Mouse (Mus musculus): ENCODE data around the gene Plcb2. TPM values are rescaled to one million over a fixed set of nuclear protein-coding genes. Genes with fewer than 3 reads are reported as not detected.

Plcb2 gene
- polyA plus RNA-seq, 1 experiment from 2014 or later = 0.36 TPM

DNA sequence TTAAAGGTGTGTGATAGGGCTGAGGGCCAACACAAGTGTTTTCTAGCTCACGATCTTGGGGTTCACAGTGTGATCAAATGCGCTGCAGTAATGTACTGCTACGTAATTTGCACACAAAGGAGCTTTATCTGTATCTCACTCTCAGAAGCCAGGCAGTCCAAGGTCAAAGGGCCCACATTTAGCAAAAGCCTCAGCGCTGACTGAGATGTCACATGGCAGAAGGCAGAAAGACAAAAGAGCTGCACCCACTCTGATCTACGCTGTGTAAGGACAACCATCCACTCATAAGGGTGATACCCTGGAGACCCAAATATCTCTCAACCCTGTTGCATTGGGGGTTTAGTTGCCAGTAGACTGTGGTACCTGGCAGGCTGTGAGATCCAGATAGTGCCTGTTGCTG lies 61.1 kb downstream of the Plcb2 start:
- Histone ChIP-seq H3K27ac (no peak overlapping the region), H3K4me3 (no peak overlapping the region), H3K27me3 (ENCODE audit: low read depth, poor library complexity, severe bottlenecking) (peaks cover 77% of the 10 kb centered on the region), H3K4me1 (peaks cover 33% of the 10 kb centered on the region), H3K9me3 (replicated peaks) (no peaks in the 10 kb centered on the region), H3K36me3 (no peaks in the 10 kb centered on the region)
- 83% methylated on average over 5 of the region's 5 CpGs for WGBS
- DNase-seq (ENCODE audit: low spot score) = no peak

DNA sequence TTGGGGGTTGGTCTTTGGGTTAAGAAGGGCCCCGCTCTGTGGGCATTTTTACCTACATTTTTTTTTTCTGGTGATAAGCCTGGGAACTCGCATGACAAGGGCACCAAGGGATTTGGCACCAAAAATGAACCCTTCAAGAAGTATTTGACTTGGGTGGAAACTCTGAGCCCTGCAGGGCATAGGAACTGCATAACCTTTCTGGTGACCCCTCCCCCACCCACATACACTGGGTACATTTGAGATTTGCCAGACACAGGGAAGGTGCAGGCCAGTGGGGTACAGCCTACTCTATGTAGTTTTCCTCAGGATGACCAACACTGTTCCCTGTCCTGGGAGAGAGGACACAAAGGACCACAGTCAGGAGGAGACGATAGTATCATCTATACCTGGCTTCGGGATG lies 62.6 kb downstream of the Plcb2 start:
- Histone ChIP-seq H3K4me3 (no peak overlapping the region), H3K27me3 (ENCODE audit: low read depth, poor library complexity, severe bottlenecking) (peaks cover 73% of the 10 kb centered on the region), H3K4me1 (peaks cover 33% of the 10 kb centered on the region), H3K27ac (no peak overlapping the region), H3K9me3 (replicated peaks) (no peaks in the 10 kb centered on the region), H3K36me3 (no peaks in the 10 kb centered on the region)
- 85% methylated on average over 4 of the region's 4 CpGs for WGBS
- DNase-seq (ENCODE audit: low spot score) = no peak

DNA sequence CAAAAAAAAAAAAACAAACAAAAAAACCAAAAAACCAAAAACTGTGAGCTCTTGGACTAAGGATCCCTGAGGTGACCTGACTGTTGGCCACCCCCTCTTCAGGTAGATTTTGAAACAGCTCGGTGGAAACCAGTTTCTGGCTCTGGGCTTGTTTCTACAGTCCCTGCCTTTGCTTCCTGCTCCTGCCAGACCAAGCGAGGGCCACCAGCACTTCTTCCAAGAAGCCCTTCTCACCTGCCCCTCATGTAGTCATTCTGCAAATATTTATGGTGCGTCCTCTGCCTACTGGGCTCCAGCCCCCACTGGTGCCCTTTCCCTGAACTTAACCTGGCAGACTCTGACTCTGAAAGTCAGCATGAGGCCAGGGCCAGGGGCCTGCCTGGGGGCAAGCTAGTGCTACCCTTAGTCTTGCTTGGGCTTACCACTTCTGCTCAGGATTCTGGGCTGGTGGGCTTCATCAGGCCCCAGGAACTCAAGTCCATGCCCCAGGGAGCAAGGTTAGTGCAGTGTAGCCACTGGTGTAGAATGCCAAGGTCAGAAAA lies 63.2 kb downstream of the Plcb2 start:
- DNase-seq (ENCODE audit: low spot score) = no peak
- WGBS = 58% methylated on average over 3 of the region's 3 CpGs
- no peak overlapping the region for H3K4me3 ChIP-seq
- no peaks in the 10 kb centered on the region for H3K9me3 ChIP-seq (replicated peaks)
- H3K27ac ChIP-seq = no peak overlapping the region
- H3K27me3 ChIP-seq (ENCODE audit: low read depth, poor library complexity, severe bottlenecking) = peaks cover 68% of the 10 kb centered on the region
- H3K4me1 ChIP-seq = peaks cover 36% of the 10 kb centered on the region
- no peaks in the 10 kb centered on the region for H3K36me3 ChIP-seq

DNA sequence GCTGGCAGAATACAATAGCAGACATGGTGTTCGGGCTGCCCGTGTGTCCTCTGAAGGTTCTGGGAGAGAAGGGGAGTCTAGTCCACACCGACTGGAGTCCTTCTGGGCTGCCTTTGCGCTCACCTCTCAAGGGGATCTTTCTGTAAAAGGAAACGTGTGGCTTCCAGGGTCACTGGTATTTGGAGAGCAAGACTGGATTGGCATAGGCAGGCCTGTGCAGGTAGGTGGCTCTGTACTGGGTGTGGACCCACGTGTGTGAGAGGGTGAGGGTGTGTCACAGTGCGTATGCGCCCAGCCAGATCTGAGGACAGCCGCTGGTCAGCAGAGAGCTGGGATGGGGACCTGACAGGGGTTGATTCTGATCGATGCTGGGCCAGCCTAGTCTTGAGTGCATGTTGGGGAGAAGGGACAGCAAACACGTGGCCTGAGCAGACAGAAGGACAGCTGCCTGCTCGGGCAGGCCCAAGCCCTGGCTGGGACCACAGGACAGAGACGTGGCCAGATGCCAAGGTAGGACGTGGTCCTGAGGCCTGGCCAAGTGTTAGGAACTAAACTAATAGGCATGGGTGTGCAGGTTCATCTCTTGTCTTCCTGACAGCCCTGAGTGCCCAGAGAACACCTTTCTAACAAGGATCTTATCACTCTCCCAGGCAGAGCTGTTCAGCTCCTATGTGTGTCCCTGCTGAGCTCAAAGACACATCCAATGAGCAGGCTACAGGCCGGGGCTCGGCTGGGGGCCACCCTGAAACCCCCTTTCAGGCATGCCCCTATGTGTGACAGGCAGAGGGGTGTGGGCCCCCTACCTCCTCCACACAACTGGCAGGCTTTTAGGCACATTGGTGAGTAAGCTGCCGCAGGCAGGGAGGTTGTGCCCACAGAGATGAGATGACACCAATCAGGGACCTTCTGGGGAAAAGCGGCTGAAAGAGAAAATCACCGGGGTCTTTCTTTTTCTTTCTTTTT lies 64.2 kb downstream of the Plcb2 start:
- Histone ChIP-seq H3K27me3 (ENCODE audit: low read depth, poor library complexity, severe bottlenecking) (peaks cover 58% of the 10 kb centered on the region), H3K36me3 (no peaks in the 10 kb centered on the region), H3K27ac (0 out of 2 replicates have a peak overlapping the region, but pooled peaks have one; percentile 26), H3K4me1 (peaks cover 42% of the 10 kb centered on the region), H3K9me3 (replicated peaks) (no peaks in the 10 kb centered on the region), H3K4me3 (peak overlapping the region; percentile 53)
- DNase-seq (ENCODE audit: low spot score) = no peak
- WGBS = 45% methylated on average over 19 of the region's 19 CpGs

DNA sequence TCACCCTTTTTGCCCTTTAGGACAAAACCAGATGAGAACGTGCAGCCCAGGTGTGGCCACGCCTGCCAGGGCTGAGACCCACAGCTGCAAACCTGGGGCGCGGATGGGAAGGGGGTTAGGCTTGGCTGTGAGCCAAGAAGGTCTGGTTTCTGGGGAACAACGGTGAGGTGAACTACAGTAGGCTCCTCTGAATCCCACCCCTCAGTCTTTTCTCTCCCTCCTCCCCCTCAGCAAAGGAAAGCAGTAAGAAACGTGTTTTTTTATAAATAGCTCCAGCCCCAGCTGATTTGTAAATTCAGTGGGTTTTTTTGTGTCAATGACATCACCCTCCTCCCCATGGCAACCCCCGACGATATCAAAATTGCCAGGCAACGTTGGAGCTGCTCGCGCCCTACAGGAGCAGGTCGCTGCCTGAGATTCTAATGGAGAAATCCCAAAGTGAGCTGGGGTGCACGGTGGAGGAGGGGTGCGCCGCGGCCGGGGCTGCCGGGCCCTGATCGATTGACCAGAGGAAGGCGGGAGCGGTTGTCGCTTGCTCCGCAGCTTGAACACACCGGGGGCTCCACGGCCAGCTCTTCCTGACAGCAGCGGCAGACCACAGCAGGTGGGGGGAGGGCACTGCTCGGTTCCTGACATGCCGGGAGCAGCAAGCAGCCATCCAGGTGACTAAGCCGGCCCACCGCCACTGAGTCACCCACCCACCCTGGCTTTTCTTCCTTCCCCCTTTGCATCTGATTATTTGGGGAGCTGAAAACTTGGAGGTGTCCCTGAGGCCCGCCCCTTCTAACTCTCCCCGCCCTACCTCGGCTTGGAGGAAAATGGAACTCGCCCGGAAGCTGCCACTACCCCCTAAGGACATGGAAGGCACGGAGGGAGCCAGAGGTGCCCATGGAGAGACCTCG lies 65.1 kb downstream of the Plcb2 start, which contains the start of gene Pak6:
Gene Pak6, plus strand, starts transcription at position 402 of the 902 bp plus-strand sequence.
- peak within 1 kb of the TSS; percentile 26; the same call in 1 of the 2 replicates for H3K27ac ChIP-seq
- H3K27me3 ChIP-seq (ENCODE audit: low read depth, poor library complexity, severe bottlenecking) = peaks cover 55% of the 10 kb centered on the region
- H3K36me3 ChIP-seq = no peaks in the 10 kb centered on the region
- H3K4me1 ChIP-seq = peaks cover 50% of the 10 kb centered on the region
- H3K9me3 ChIP-seq (replicated peaks) = no peaks in the 10 kb centered on the region
- peak; percentile 51 for DNase-seq (ENCODE audit: low spot score)
- peak within 1 kb of the TSS; percentile 53 for H3K4me3 ChIP-seq
- 2% methylated on average over 37 of the region's 37 CpGs for WGBS

DNA sequence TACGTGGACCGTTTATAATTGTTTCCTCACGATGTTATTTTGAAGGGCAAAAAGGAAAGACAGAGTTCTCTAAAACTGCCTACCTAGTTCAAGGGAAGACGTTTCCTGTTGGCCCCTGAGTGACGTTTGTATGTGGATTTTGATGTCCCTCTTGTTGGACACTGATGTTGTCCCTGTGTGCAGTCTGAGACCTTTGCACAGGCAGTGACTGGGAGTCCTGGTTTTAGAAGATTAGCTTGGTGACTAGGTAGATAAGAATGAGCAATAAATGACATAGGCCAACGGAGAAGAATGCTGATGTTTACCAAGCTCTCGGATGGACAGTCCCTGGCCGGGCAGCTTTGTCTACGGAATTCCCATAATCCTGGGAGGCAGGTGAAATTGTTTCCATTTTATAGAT lies 66.3 kb downstream of the Plcb2 start:
- Histone ChIP-seq H3K4me3 (no peak overlapping the region), H3K27ac (no peak overlapping the region), H3K4me1 (peaks cover 58% of the 10 kb centered on the region), H3K36me3 (no peaks in the 10 kb centered on the region), H3K9me3 (replicated peaks) (no peaks in the 10 kb centered on the region), H3K27me3 (ENCODE audit: low read depth, poor library complexity, severe bottlenecking) (peaks cover 55% of the 10 kb centered on the region)
- DNase-seq (ENCODE audit: low spot score) = no peak
- WGBS = 84% methylated on average over 9 of the region's 9 CpGs

DNA sequence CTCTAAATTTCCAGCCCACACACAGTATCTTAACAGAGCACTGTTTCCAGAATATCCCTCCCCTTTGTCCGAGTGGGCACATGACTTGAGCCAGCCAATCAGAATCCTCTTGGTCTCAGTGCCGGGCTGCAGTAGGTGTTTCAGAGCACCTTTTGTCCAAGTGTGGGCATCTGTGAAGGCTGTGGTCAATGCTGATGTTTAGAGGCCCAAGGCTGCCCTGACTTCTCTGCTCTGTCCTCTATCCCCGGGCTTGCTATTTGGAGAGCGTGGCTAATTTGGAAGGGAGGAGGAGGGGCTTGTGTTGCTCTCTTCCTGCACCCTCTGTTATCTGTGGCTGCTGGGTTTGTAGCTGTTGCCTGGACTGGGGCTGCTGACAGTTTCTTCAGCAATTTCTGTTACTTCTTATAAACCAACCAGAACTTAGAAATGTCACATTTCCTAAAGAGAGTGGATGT lies 68.2 kb downstream of the Plcb2 start:
- peak overlapping the region; percentile 44 for H3K4me3 ChIP-seq
- peaks cover 57% of the 10 kb centered on the region for H3K4me1 ChIP-seq
- 7% methylated on average over 4 of the region's 4 CpGs for WGBS
- H3K9me3 ChIP-seq (replicated peaks) = no peaks in the 10 kb centered on the region
- H3K27me3 ChIP-seq (ENCODE audit: low read depth, poor library complexity, severe bottlenecking) = peaks cover 40% of the 10 kb centered on the region
- H3K27ac ChIP-seq = peak overlapping the region; percentile 86
- no peaks in the 10 kb centered on the region for H3K36me3 ChIP-seq
- peak; percentile 72 for DNase-seq (ENCODE audit: low spot score)

DNA sequence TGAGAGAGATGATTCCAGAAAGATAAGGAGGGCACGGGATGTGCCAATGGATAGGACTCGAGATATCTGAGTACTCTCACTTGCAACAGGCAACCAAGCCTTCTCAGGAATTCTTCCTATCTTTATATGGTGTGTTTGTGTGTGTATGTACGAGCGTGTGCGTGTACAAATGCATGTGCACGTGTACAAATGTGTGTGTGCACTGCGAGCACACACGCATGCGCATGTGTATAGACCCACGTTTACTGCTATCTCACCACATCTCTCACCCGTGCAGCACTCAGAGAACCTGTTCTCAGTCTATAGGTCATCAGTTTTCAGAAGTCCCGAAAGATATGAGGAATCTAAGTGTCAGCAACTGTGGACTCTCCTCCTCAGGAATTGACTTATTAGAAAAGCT lies 68.7 kb downstream of the Plcb2 start:
- H3K27ac ChIP-seq = peak overlapping the region; percentile 86; the same call in 1 of the 2 replicates
- peaks cover 34% of the 10 kb centered on the region for H3K27me3 ChIP-seq (ENCODE audit: low read depth, poor library complexity, severe bottlenecking)
- H3K4me3 ChIP-seq = 0 out of 2 replicates have a peak overlapping the region, but pooled peaks have one; percentile 44
- H3K4me1 ChIP-seq = peaks cover 56% of the 10 kb centered on the region
- no peaks in the 10 kb centered on the region for H3K9me3 ChIP-seq (replicated peaks)
- 89% methylated on average over 12 of the region's 12 CpGs for WGBS
- no peaks in the 10 kb centered on the region for H3K36me3 ChIP-seq
- DNase-seq (ENCODE audit: low spot score) = no peak

DNA sequence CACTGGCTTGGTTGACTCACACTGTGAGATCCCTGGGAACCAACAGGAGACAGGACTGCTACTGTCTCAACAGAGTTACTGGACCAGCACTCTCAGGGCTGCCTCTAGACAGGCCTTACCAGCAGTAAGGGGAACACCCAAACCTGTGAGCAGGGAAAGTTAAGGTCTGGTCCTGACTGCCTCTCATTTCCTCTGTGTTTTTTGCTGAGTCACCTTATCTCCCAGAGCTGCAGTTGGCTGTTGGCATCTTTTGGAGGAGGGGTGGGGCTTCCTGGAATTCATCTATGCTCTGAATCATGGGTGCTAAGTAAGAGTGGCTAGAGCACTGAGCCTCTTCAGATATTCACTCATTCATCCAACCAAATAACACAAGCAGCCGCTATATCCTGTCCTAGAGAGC lies 69.2 kb downstream of the Plcb2 start:
- Histone ChIP-seq H3K36me3 (no peaks in the 10 kb centered on the region), H3K4me3 (no peak overlapping the region), H3K27ac (no peak overlapping the region), H3K4me1 (peaks cover 59% of the 10 kb centered on the region), H3K27me3 (ENCODE audit: low read depth, poor library complexity, severe bottlenecking) (peaks cover 30% of the 10 kb centered on the region), H3K9me3 (replicated peaks) (no peaks in the 10 kb centered on the region)
- no peak for DNase-seq (ENCODE audit: low spot score)
- WGBS = 70% methylated on average over 1 of the region's 1 CpGs

DNA sequence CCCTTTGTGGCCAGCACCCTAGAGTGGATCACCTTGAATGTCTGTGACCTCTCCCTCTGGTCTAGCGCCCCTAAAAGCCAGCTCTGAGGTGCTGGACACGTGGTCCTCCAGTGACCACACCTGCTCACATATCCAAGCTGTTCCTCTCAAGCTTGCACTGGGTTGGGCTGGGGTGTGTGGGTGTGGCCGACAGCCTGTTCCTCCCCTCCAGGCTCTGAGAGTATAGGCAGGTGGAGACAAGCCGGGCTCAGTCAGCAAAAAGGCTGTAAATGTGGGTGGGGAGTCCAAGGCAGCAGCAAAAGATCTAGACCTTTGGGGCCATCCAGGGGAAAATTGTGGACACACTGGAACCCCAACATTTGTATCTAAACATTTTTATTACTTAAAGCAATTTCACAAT lies 69.8 kb downstream of the Plcb2 start:
- no peak overlapping the region for H3K4me3 ChIP-seq
- no peaks in the 10 kb centered on the region for H3K36me3 ChIP-seq
- no peak for DNase-seq (ENCODE audit: low spot score)
- peaks cover 24% of the 10 kb centered on the region for H3K27me3 ChIP-seq (ENCODE audit: low read depth, poor library complexity, severe bottlenecking)
- WGBS = 31% methylated on average over 4 of the region's 4 CpGs
- peaks cover 54% of the 10 kb centered on the region for H3K4me1 ChIP-seq
- H3K9me3 ChIP-seq (replicated peaks) = no peaks in the 10 kb centered on the region
- 0 out of 2 replicates have a peak overlapping the region, but pooled peaks have one; percentile 36 for H3K27ac ChIP-seq
